Mouse (Mus musculus) liver, postnatal 0 days (tissue): Measurements from ENCODE around the gene Ptchd1. TPM values are rescaled to one million over a fixed set of nuclear protein-coding genes. Genes with fewer than 3 reads are reported as not detected.
A peak's percentile ranks its signal among the peaks of the same experiment; 100 is the strongest.

ENCODE experiments used
- ATAC-seq: fragments of 200-750 bp; cut with Nextera tagmentation; 2 replicates; pipeline ENCODE4 v1.8.0; 2017; ENCODE audit warnings: mild to moderate bottlenecking, moderate library complexity
- DNase-seq: peaks from one replicate; pipeline ENCODE4 v3.0.0-alpha.2; 2016
- H3K27ac ChIP-seq: fragments of 300-500 bp; sonication (generic); 2 replicates; pipeline ENCODE4 v1.5.1; 2014; ENCODE audit warnings: antibody characterized with exemption, moderate library complexity, mild to moderate bottlenecking, low read depth
- H3K27me3 ChIP-seq: fragments of 300-500 bp; sonication (generic); 2 replicates; pipeline ENCODE4 v1.6.1; 2014; ENCODE audit warnings: low read length, control low read depth, mixed read lengths; ENCODE audit not compliant: insufficient read depth
- H3K36me3 ChIP-seq: fragments of 300-500 bp; sonication (generic); replicated peaks from 2 replicates; pipeline ENCODE4 v1.6.1; 2014; ENCODE audit warnings: mild to moderate bottlenecking, control low read depth, low read length, moderate library complexity, mixed read lengths; ENCODE audit not compliant: insufficient read depth
- H3K4me1 ChIP-seq: fragments of 300-500 bp; sonication (generic); 2 replicates; pipeline ENCODE4 v1.6.1; 2014; ENCODE audit warnings: antibody characterized with exemption, mild to moderate bottlenecking, control low read depth; ENCODE audit not compliant: insufficient read depth
- H3K4me2 ChIP-seq: fragments of 300-500 bp; sonication (generic); 2 replicates; pipeline ENCODE4 v1.6.1; 2014; ENCODE audit warnings: low read depth, mild to moderate bottlenecking, low read length, moderate library complexity, mixed read lengths
- H3K4me3 ChIP-seq: fragments of 300-500 bp; sonication (generic); 2 replicates; pipeline ENCODE4 v1.5.1; 2014; ENCODE audit warnings: low read depth, low read length
- H3K9ac ChIP-seq: fragments of 300-500 bp; sonication (generic); replicated peaks from 2 replicates; pipeline ENCODE4 v1.6.1; 2014; ENCODE audit warnings: mild to moderate bottlenecking, moderate library complexity
- H3K9me3 ChIP-seq: fragments of 300-500 bp; sonication (generic); 2 replicates; pipeline ENCODE4 v1.6.1; 2016; ENCODE audit warnings: mild to moderate bottlenecking, control low read depth, low read length, mixed read lengths
- CTCF ChIP-seq: sonication (generic); IDR thresholded peaks from 2 replicates; pipeline ENCODE4 v1.5.1; 2016; ENCODE audit warnings: antibody characterized with exemption, low read depth
- EP300 ChIP-seq: IDR thresholded peaks from 2 replicates; pipeline ENCODE4 v1.6.1; 2016; ENCODE audit warnings: antibody characterized with exemption, low read depth, mild to moderate bottlenecking
- WGBS: fragments of 180-500 bp; shearing (Covaris S2); extraction: QIAGEN DNeasy Blood & Tissue Kit; methylation state at CpG from one replicate; pipeline ENCODE4 v1.1.7; 2014; ENCODE audit not compliant: insufficient replicate concordance; 5-methylcytosine and 5-hydroxymethylcytosine counted together
- polyA plus RNA-seq: library from polyadenylated mRNA; unstranded; fragments of >200 nt; fragmentation: Nextera tagmentation; extraction: Ambion mirVana; gene quantifications from 2 replicates; pipeline ENCODE4 v1.2.1, GENCODE M21; 2015

Ptchd1 gene
- not detected in 2 replicates for polyA plus RNA-seq

DNA sequence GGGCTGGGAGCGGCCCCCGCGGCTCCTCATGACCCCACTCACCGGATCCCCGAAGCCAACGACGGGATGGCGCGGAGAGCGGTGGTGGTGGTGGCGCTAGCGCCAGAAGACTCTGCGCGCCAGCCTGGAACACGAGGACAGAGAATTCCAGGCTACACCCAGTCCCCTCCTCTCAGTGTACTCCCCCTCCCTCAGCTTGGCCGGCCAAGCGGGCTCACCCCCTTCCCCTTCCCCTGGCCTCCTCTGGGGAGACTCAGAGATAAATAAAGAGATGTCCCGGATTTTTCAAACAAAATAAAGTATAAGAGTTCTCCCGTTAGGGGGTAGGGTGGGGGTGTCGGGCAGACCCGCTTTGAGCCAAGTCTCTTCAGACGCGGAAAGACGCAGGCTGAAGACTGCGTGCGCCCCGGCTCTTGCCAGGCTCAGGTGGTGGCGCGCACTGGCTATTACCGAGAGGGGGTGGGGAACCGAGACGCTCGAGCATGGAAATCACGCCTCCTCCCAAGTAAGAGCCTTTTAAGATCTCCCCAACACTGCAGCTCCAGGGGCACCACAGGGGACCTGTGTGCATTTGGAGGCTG is at the start of gene Ptchd1:
TSS of gene Ptchd1 (minus strand) at position 114 of the 581 bp plus-strand sequence.
- 26% methylated on average over 22 of the region's 34 CpGs for WGBS
- peak within 1 kb of the TSS; percentile 24; the same call in 1 of the 2 replicates for H3K4me3 ChIP-seq
- no peaks in the 10 kb centered on the region for H3K36me3 ChIP-seq
- H3K9ac ChIP-seq: no peak within 1 kb of the TSS
- ATAC-seq (no peak), DNase-seq (no peak)
- peak within 1 kb of the TSS; percentile 58 for H3K4me2 ChIP-seq
- H3K27ac ChIP-seq: no peak within 1 kb of the TSS
- peaks cover 26% of the 10 kb centered on the region; the same call in 1 of the 2 replicates for H3K27me3 ChIP-seq
- no peaks in the 10 kb centered on the region for H3K9me3 ChIP-seq
- no peak for TF ChIP-seq EP300
- TF ChIP-seq CTCF: no peak
- H3K4me1 ChIP-seq: no peaks in the 10 kb centered on the region

DNA sequence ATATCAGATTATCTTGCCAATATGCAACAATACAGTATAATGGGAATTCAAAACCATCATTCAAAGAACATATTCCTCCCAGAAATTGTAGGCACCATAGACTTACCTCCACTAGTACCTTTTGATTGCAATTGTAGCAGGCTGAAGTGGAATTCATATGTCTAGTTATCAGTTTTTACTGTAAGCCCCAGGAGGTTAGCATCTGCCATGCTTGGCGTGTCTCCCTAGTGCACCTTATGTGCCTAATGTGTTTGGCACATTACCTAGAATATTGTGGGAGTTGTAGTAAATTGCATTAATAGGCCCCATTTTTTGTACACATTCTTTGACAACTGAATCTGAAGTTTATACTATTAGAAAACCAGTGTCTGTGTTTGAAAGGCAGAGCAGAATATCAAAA is 34.4 kb upstream of the Ptchd1 start:
- no peaks in the 10 kb centered on the region for H3K36me3 ChIP-seq
- DNase-seq (no peak), ATAC-seq (no peak)
- H3K9ac ChIP-seq: no peak overlapping the region
- H3K9me3 ChIP-seq: no peaks in the 10 kb centered on the region
- TF ChIP-seq CTCF (no peak), EP300 (no peak)
- H3K27me3 ChIP-seq: no peaks in the 10 kb centered on the region
- no peak overlapping the region for H3K4me2 ChIP-seq
- no peak overlapping the region for H3K4me3 ChIP-seq
- H3K27ac ChIP-seq: no peak overlapping the region
- no peaks in the 10 kb centered on the region for H3K4me1 ChIP-seq
- WGBS: 77% methylated on average over 1 of the region's 1 CpGs

DNA sequence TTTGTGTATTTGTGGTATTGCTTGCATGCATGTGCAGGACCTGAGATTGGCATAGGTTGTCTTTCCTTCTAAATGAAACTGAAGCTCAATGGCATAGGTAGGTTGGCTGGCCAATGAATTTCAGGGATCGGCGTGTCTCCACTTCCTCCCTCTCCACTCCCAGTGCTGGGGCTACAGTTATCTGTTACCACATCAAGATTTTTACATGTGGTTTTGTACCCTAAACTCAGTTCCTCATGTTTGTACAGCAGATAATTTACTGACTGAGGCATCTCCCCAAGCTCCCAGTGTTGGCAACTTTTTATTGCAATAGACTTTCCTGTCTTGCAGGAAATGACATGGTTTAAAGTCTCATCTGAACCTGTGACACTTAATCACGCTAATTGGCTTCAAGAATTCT is 22.4 kb upstream of the Ptchd1 start:
- H3K27me3 ChIP-seq: no peaks in the 10 kb centered on the region
- no peak for DNase-seq
- WGBS: 57% methylated on average over 3 of the region's 3 CpGs
- H3K36me3 ChIP-seq: no peaks in the 10 kb centered on the region
- no peak overlapping the region for H3K9ac ChIP-seq
- no peaks in the 10 kb centered on the region for H3K9me3 ChIP-seq
- no peak overlapping the region for H3K4me2 ChIP-seq
- no peak for TF ChIP-seq CTCF
- no peak for TF ChIP-seq EP300
- no peak for ATAC-seq
- H3K4me3 ChIP-seq: no peak overlapping the region
- no peaks in the 10 kb centered on the region for H3K4me1 ChIP-seq
- no peak overlapping the region for H3K27ac ChIP-seq

DNA sequence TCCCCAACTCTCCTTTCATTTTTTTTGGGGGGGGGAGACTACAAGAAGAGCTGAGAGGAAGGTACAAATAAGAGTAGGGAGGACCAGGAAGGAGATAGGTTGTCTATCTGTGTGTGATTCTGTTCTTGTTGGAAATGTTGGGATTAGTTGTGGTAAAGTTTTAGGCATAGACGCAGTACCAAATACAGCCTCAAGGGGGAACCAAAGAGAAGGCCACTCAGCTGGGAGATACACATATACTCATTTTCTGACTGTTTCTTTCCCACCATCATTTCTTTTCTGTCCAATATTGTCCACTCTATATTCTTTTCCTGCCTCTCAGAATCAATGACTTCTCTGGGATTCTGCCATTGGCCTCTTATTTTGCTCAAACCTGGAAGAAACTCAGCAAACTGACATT is 20.4 kb upstream of the Ptchd1 start:
- H3K4me1 ChIP-seq: no peaks in the 10 kb centered on the region
- H3K27me3 ChIP-seq: no peaks in the 10 kb centered on the region
- no peak overlapping the region for H3K27ac ChIP-seq
- H3K9ac ChIP-seq: no peak overlapping the region
- DNase-seq (no peak), ATAC-seq (no peak)
- no peak for TF ChIP-seq EP300
- TF ChIP-seq CTCF: peak; percentile 69
- H3K9me3 ChIP-seq: no peaks in the 10 kb centered on the region
- H3K4me2 ChIP-seq: no peak overlapping the region
- H3K4me3 ChIP-seq: no peak overlapping the region
- 0% methylated on average over 1 of the region's 1 CpGs for WGBS
- no peaks in the 10 kb centered on the region for H3K36me3 ChIP-seq

DNA sequence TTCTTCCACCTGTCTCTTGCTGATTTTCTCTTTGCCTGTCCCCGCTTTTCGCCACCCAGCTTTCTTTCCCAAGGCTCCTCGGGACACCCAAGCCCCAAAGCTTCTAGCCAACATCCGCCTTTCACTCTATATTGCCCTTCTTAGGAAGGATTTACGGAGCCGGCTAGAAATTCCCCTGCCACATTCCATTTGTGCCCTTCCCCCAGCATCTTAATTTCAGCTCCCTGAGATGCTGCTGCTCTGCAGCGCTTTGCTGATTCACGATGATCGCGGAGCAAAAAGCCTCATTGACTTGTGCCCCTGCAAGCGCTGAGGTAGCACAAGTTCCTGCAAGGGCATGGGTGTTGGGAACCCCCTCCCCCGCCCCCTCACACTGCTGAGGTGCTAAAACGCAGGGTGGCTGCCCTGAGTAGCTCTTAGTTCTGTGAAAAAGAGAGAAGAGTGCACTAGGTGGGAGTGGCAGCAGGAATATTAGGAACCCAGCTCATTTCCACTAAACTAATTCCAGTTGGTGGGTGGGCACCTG is 2.1 kb upstream of the Ptchd1 start:
- no peak overlapping the region for H3K4me2 ChIP-seq
- no peak for ATAC-seq
- H3K4me3 ChIP-seq: no peak overlapping the region
- no peaks in the 10 kb centered on the region for H3K4me1 ChIP-seq
- H3K9me3 ChIP-seq: no peaks in the 10 kb centered on the region
- DNase-seq: no peak
- peaks cover 26% of the 10 kb centered on the region; the same call in 1 of the 2 replicates for H3K27me3 ChIP-seq
- H3K9ac ChIP-seq: no peak overlapping the region
- WGBS: 15% methylated on average over 13 of the region's 13 CpGs
- no peaks in the 10 kb centered on the region for H3K36me3 ChIP-seq
- H3K27ac ChIP-seq: no peak overlapping the region
- TF ChIP-seq CTCF (no peak), EP300 (no peak)

DNA sequence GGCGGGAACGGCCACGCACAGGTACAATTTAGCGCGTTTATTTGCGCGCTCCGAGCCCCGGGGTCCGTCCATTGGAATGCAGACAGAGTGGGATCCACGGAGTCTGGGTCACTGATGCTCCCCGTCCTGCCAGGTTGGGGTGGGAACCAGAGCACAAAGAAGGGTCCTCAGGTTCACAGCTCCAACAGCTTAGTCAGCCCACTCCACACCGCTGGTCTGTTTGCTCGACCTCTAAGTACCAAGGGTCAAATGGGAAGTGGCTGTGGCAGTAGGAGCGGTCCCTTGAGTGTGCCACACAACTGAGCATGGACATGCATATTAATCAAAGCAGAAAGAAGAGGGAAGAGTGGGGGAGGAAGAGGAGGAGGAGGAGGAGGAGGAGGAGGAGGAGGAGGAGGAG is 1.3 kb upstream of the Ptchd1 start:
- H3K4me3 ChIP-seq: no peak overlapping the region
- DNase-seq (no peak), ATAC-seq (no peak)
- H3K36me3 ChIP-seq: no peaks in the 10 kb centered on the region
- H3K9ac ChIP-seq: no peak overlapping the region
- H3K27me3 ChIP-seq: peaks cover 26% of the 10 kb centered on the region; the same call in 1 of the 2 replicates
- H3K4me2 ChIP-seq: no peak overlapping the region
- no peak overlapping the region for H3K27ac ChIP-seq
- WGBS: 25% methylated on average over 15 of the region's 15 CpGs
- TF ChIP-seq EP300: no peak
- no peaks in the 10 kb centered on the region for H3K4me1 ChIP-seq
- no peaks in the 10 kb centered on the region for H3K9me3 ChIP-seq
